Mouse (Mus musculus): ENCODE measurements at regions not wholly inside any gene's neighbourhood (a gene's known extent, or its start where the extent isn't known, plus 50 kb on each side); places are given as distances from the start of the nearest gene placed in this dataset.

GRCm38 (mm10) chr10:99409744-99410143 is 146.7 kb downstream of the Dusp6 start:
- peak; percentile 11 to 22 for DNase-seq
- intact Hi-C loops (cut with DNase I) = loop anchor here (2.0 to 5.0 kb wide), 5 partner anchors 48 to 242 kb away; no protein-coding TSS in a partner anchor

- peak; percentile 18 to 26 for DNase-seq
- intact Hi-C loops (cut with DNase I) = loop anchor here (5.0 kb wide), 2 partner anchors 47 to 243 kb away; no protein-coding TSS in a partner anchor
Measured at GRCm38 (mm10) chr10:99410754-99411153, 147.7 kb downstream of the Dusp6 start.

- no peak for DNase-seq
- intact Hi-C loops (cut with DNase I) = loop anchor here (5.0 kb wide), 2 partner anchors 44 to 246 kb away; no protein-coding TSS in a partner anchor
Measured at GRCm38 (mm10) chr10:99413455-99413854, 150.4 kb downstream of the Dusp6 start.

- intact Hi-C loops (cut with DNase I) = no loop called here
- no peak for DNase-seq
Measured at GRCm38 (mm10) chr10:99416271-99416670, 153.2 kb downstream of the Dusp6 start.

- DNase-seq = no peak
- intact Hi-C loops (cut with DNase I) = no loop called here
Measured at GRCm38 (mm10) chr10:99416896-99417479, 154.0 kb downstream of the Dusp6 start.

- no peak for DNase-seq
- intact Hi-C loops (cut with DNase I) = no loop called here
Measured at GRCm38 (mm10) chr10:99417591-99417990, 154.6 kb downstream of the Dusp6 start.

- DNase-seq = no peak
- intact Hi-C loops (cut with DNase I) = no loop called here
Measured at GRCm38 (mm10) chr10:99418497-99418896, 155.5 kb downstream of the Dusp6 start.

GRCm38 (mm10) chr10:99419532-99419931 is 156.5 kb downstream of the Dusp6 start:
- DNase-seq = no peak
- intact Hi-C loops (cut with DNase I) = no loop called here

GRCm38 (mm10) chr10:99423406-99423805 is 160.4 kb downstream of the Dusp6 start:
- no peak for DNase-seq
- intact Hi-C loops (cut with DNase I) = no loop called here

- DNase-seq = no peak
- intact Hi-C loops (cut with DNase I) = no loop called here
Measured at GRCm38 (mm10) chr10:99425265-99425664, 162.2 kb downstream of the Dusp6 start.

GRCm38 (mm10) chr10:99430175-99430574 is 167.1 kb downstream of the Dusp6 start:
- no peak for DNase-seq
- intact Hi-C loops (cut with DNase I) = no loop called here

- peak in 1 of 2 experiments; percentile 11 for DNase-seq
- intact Hi-C loops (cut with DNase I) = no loop called here
Measured at GRCm38 (mm10) chr10:99430669-99431561, 167.9 kb downstream of the Dusp6 start.

- DNase-seq = no peak
- intact Hi-C loops (cut with DNase I) = no loop called here
Measured at GRCm38 (mm10) chr10:99437060-99437459, 174.0 kb downstream of the Dusp6 start.

GRCm38 (mm10) chr10:99440169-99440568 is 177.1 kb downstream of the Dusp6 start:
- no peak for DNase-seq
- intact Hi-C loops (cut with DNase I) = no loop called here

GRCm38 (mm10) chr10:99441014-99441413 is 178.0 kb downstream of the Dusp6 start:
- peak; percentile 71 to 75 for DNase-seq
- intact Hi-C loops (cut with DNase I) = no loop called here

GRCm38 (mm10) chr10:99441931-99442330 is 178.9 kb downstream of the Dusp6 start:
- intact Hi-C loops (cut with DNase I) = no loop called here
- DNase-seq = no peak

GRCm38 (mm10) chr10:99443453-99444170 is 180.6 kb downstream of the Dusp6 start:
- DNase-seq = no peak
- intact Hi-C loops (cut with DNase I) = no loop called here

GRCm38 (mm10) chr10:99450714-99451625 is 187.9 kb downstream of the Dusp6 start:
- DNase-seq = no peak
- intact Hi-C loops (cut with DNase I) = no loop called here

- intact Hi-C loops (cut with DNase I) = no loop called here
- DNase-seq = no peak
Measured at GRCm38 (mm10) chr10:99451639-99452417, 188.8 kb downstream of the Dusp6 start.
